Comparison of ENCODE assay signal across 8 mouse cellular contexts in the genomic region with DNA sequence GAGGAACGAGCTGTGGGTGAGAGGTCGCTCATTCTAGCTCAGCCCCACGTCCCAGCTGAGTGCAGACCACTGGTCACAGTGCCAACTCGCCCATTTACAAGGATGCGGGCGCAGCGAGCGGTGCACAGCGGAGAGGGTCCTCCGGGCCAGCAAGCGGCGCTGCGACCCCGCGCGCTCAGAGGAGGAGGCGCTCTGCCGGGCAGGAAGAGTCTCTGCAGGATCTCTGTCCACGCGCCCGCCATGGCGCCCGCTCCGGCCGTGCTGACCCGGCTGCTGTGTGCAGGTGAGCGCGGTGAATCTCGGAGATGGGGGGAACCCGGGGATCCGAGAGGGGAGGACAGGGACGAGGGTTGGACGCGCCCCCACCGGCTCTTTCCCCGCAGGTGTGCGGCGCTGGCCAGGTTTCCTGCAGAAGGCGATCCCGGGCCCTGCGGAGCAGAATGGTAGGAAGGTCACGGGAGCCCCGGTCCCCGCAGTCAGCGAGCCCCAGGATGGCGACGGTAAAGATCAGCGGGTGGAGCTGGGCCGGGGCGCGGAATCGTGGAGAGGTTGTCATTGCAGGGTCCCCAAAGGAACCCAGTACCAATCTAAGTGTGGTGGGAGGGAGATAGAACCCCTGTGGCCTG. TPM values are rescaled to one million over a fixed set of nuclear protein-coding genes. Genes with fewer than 3 reads are reported as not detected.
A peak's percentile ranks its signal among the peaks of the same experiment; 100 is the strongest.
DNase-seq lines count a peak whose midpoint lies in the region; ATAC-seq and TF ChIP-seq lines count a peak whose summit lies in the region.

A gene (plus strand): TSS at position 207 of the 626 bp plus-strand sequence.

- peaks cover 3% of the 10 kb centered on the region; the same call in 1 of the 2 replicates for H3K27me3 ChIP-seq in E14TG2a.4 (ENCODE audit: insufficient read depth, low read length)
- H3K27me3 ChIP-seq in forebrain, embryonic 14.5 days (replicated peaks; ENCODE audit: control insufficient read depth, insufficient read depth, low read length): 0 out of 2 replicates have a peak, but pooled peaks cover 5% of the 10 kb centered on the region
- H3K27me3 ChIP-seq in neural tube, embryonic 15.5 days (replicated peaks): no peaks in the 10 kb centered on the region

- H3K36me3 ChIP-seq in E14TG2a.4 (ENCODE audit: insufficient read depth, low read length): peaks cover 41% of the 10 kb centered on the region
- H3K36me3 ChIP-seq in forebrain, embryonic 14.5 days (ENCODE audit: control insufficient read depth, insufficient read depth, low read length): peaks cover 32% of the 10 kb centered on the region
- H3K36me3 ChIP-seq in neural tube, embryonic 15.5 days: peaks cover 40% of the 10 kb centered on the region

- H3K9ac ChIP-seq in forebrain, embryonic 14.5 days (ENCODE audit: low read length): peak within 1 kb of the TSS; percentile 94
- H3K9ac ChIP-seq in neural tube, embryonic 15.5 days (replicated peaks): peak within 1 kb of the TSS; percentile 97

- intact Hi-C loops in heart, postnatal 14 days (cut with DNase I): no loop called here

- TF ChIP-seq CTCF in E14TG2a.4 (conservative IDR thresholded peaks at IDR 0.05; ENCODE audit: low read length): 0 out of 2 replicates have a peak, but pooled peaks have one; percentile 8

- DNase-seq in forebrain, embryonic 14.5 days (ENCODE audit: low spot score): peak; percentile 92
- DNase-seq in heart, postnatal 14 days: peak; percentile 88 to 92
- peak; percentile 86 for DNase-seq in layer of hippocampus, adult 11-12 months (ENCODE audit: low spot score)
- peak; percentile 79 to 86 for DNase-seq in lung, adult 18-20 months
- peak; percentile 89 for DNase-seq in testis, postnatal 14 days (ENCODE audit: low spot score)

- H3K4me2 ChIP-seq in forebrain, embryonic 14.5 days (ENCODE audit: low read length): peak within 1 kb of the TSS; percentile 68
- peak within 1 kb of the TSS; percentile 66 for H3K4me2 ChIP-seq in neural tube, embryonic 15.5 days

- no peaks in the 10 kb centered on the region for H3K9me3 ChIP-seq in E14TG2a.4 (ENCODE audit: low read length)
- no peaks in the 10 kb centered on the region for H3K9me3 ChIP-seq in forebrain, embryonic 14.5 days (replicated peaks; ENCODE audit: control insufficient read depth, low read length)
- 0 out of 2 replicates have a peak, but pooled peaks cover 2% of the 10 kb centered on the region for H3K9me3 ChIP-seq in neural tube, embryonic 15.5 days (replicated peaks)

- H3K4me3 ChIP-seq in E14TG2a.4 (replicated peaks; ENCODE audit: low read length): peak within 1 kb of the TSS; percentile 99
- H3K4me3 ChIP-seq in forebrain, embryonic 14.5 days (ENCODE audit: low read depth, low read length): peak within 1 kb of the TSS; percentile 91
- H3K4me3 ChIP-seq in neural tube, embryonic 15.5 days (replicated peaks): peak within 1 kb of the TSS; percentile 90

- under 1% methylated on average over 49 of the region's 52 CpGs for WGBS in forebrain, embryonic 14.5 days
- under 1% methylated on average over 52 of the region's 52 CpGs for WGBS in neural tube, embryonic 15.5 days

- ATAC-seq in cerebellum, adult (ENCODE audit: insufficient number of reproducible peaks, low FRiP score, low TSS enrichment): peak; percentile 82; the same call in 1 of the 2 replicates
- peak; percentile 95 for ATAC-seq in forebrain, embryonic 14.5 days
- ATAC-seq in neural tube, embryonic 15.5 days (ENCODE audit: low FRiP score): peak; percentile 88

- H3K4me1 ChIP-seq in E14TG2a.4 (replicated peaks; ENCODE audit: low read depth, low read length): peaks cover 73% of the 10 kb centered on the region
- peaks cover 15% of the 10 kb centered on the region; the same call in 1 of the 2 replicates for H3K4me1 ChIP-seq in forebrain, embryonic 14.5 days (ENCODE audit: control insufficient read depth, insufficient read depth, low read length)
- peaks cover 25% of the 10 kb centered on the region for H3K4me1 ChIP-seq in neural tube, embryonic 15.5 days

- H3K27ac ChIP-seq in forebrain, embryonic 14.5 days (ENCODE audit: low read depth, low read length): no peak within 1 kb of the TSS
- H3K27ac ChIP-seq in neural tube, embryonic 15.5 days (replicated peaks): peak within 1 kb of the TSS; percentile 54; the same call in 1 of the 2 replicates

RNA-seq across cellular contexts. Expression of the gene that starts here (rescaled TPM):
- 55.0 and 59.2 TPM in 2 replicates for polyA plus RNA-seq in forebrain, embryonic 14.5 days (2014; fragmentation: Nextera tagmentation; extraction: Ambion mirVana)
- 10 to 100 TPM; 41.5 to 44.7 TPM for total RNA-seq in heart, postnatal 14 days (2021)
- polyA plus RNA-seq in neural tube, embryonic 15.5 days (2015; fragmentation: Nextera tagmentation; extraction: Ambion mirVana): 51.4 and 55.5 TPM in 2 replicates
